Mouse (Mus musculus) small intestine, adult 2 months (tissue): ENCODE measurements around the gene Saysd1. TPM values are rescaled to one million over a fixed set of nuclear protein-coding genes. Genes with fewer than 3 reads are reported as not detected.

ENCODE experiments used
- H3K27ac ChIP-seq: fragments of 200-500 bp; 2 replicates; pipeline ENCODE4 v1.5.1; 2012; ENCODE audit warnings: low read depth, low read length, control low read depth, inconsistent platforms; ENCODE audit not compliant: insufficient read depth
- H3K27me3 ChIP-seq: fragments of 200-500 bp; 2 replicates; pipeline ENCODE4 v1.6.1; 2012; ENCODE audit warnings: mild to moderate bottlenecking, moderate library complexity, low read length, inconsistent platforms; ENCODE audit not compliant: control insufficient read depth, insufficient read depth
- H3K36me3 ChIP-seq: fragments of 200-500 bp; 2 replicates; pipeline ENCODE4 v1.6.1; 2012; ENCODE audit warnings: mild to moderate bottlenecking, low read length, control low read depth, inconsistent platforms; ENCODE audit not compliant: control insufficient read depth, insufficient read depth
- H3K4me1 ChIP-seq: fragments of 200-500 bp; 2 replicates; pipeline ENCODE4 v1.6.1; 2012; ENCODE audit warnings: low read length, inconsistent platforms, mixed read lengths; ENCODE audit not compliant: control insufficient read depth, insufficient read depth, insufficient read length
- H3K4me3 ChIP-seq: fragments of 200-500 bp; 2 replicates; pipeline ENCODE4 v1.5.1; 2012; ENCODE audit warnings: low read depth, mild to moderate bottlenecking, control low read depth, inconsistent platforms, low read length, moderate library complexity
- CTCF ChIP-seq: fragments of 200-500 bp; IDR thresholded peaks from 2 replicates; pipeline ENCODE4 v1.5.1; 2012; ENCODE audit warnings: low read depth, mild to moderate bottlenecking, control low read depth, inconsistent platforms, low read length, moderate library complexity, mixed read lengths; ENCODE audit not compliant: insufficient replicate concordance, insufficient read length; ENCODE audit errors: extremely low read depth
- POLR2A ChIP-seq: fragments of 200-500 bp; IDR thresholded peaks from 2 replicates; pipeline ENCODE4 v1.6.1; 2012; ENCODE audit warnings: low read depth, mild to moderate bottlenecking, control low read depth, inconsistent platforms, low read length, moderate library complexity
- WGBS: fragments of 180-500 bp; shearing (Covaris S2); methylation state at CpG from one replicate; pipeline ENCODE4 v1.1.7; 2018; 5-methylcytosine and 5-hydroxymethylcytosine counted together
- polyA plus RNA-seq: library from polyadenylated mRNA; depleted of rRNA; stranded (reverse); fragments of >200 nt; gene quantifications from 2 replicates; pipeline ENCODE4 v1.2.3, GENCODE M21; 2012

The Saysd1 gene
- polyA plus RNA-seq, 1 experiment, result 8.3 TPM

DNA sequence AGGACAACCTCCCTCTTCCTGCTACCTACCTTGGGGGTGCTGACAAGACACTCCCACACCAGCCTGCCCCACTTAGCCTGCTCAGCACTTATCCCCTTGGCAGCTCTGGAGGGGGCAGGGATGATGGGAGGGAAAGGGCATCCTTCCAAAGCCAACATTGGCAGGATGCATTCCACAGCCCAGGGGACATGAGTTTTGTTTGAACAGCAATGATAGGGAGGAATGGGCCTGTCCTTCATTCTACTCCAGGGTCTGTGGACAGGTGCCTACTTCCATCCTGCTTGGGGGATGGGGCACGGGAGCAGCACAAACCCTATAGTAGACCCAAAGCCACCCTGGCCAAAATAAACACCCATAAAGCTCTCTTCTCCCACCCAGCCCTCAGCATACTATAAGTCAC, 27.1 kb upstream of the Saysd1 start:
- H3K36me3 ChIP-seq, result peaks cover 19% of the 10 kb centered on the region
- H3K27ac ChIP-seq, result peak overlapping the region; percentile 95
- 23% methylated on average over 1 of the region's 1 CpGs for WGBS
- TF ChIP-seq POLR2A (no peak), CTCF (no peak)
- no peak overlapping the region for H3K4me3 ChIP-seq
- peaks cover 74% of the 10 kb centered on the region for H3K4me1 ChIP-seq
- H3K27me3 ChIP-seq, result no peaks in the 10 kb centered on the region

DNA sequence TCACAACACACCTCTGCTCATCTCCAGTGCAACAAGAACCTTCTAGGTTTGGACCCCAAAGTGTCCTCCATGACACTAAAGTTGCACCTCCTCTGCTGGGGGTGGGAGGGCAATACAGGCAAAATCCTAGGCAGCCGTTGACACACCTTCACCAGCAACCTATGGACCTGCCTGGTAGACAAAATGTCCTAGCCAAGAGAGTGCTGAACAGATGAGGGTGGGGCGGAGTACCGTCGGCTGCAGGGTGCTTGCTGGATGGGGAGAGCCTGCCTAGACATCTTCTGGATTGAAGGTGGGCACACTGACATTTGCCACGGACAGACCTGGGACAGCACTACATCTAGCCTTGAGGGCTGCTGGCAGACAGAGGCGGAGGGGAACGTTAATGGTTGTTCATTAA, 26.1 kb upstream of the Saysd1 start:
- TF ChIP-seq POLR2A (peak; percentile 69; the same call in 1 of the 2 replicates), CTCF (peak; percentile 10; the same call in 1 of the 2 replicates)
- H3K36me3 ChIP-seq, result peaks cover 17% of the 10 kb centered on the region
- H3K4me3 ChIP-seq, result peak overlapping the region; percentile 23
- H3K27ac ChIP-seq, result peak overlapping the region; percentile 95
- WGBS, result 23% methylated on average over 7 of the region's 7 CpGs
- no peaks in the 10 kb centered on the region for H3K27me3 ChIP-seq
- peaks cover 80% of the 10 kb centered on the region for H3K4me1 ChIP-seq

DNA sequence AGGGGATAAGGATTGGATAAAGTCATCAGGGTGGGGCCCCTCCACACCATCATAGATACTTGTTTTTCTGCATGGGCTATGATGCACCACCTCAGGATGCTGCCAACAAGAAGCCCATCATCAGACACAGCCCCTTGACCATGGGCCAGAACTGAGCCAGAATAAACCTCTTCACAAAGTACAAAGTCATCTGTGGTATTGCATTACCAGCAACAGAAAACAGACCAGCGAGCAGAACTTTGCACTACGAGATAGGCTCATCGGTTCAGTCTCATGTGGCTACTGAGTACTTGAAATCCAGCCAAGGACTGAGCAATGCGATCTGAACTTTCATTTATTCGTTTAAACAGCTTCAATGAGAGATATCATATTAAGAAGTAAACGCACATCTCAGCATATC, 24.4 kb upstream of the Saysd1 start:
- no peak for TF ChIP-seq POLR2A
- no peak for TF ChIP-seq CTCF
- H3K4me1 ChIP-seq, result peaks cover 79% of the 10 kb centered on the region
- peak overlapping the region; percentile 95 for H3K27ac ChIP-seq
- peaks cover 17% of the 10 kb centered on the region for H3K36me3 ChIP-seq
- H3K4me3 ChIP-seq, result no peak overlapping the region
- WGBS, result 14% methylated on average over 6 of the region's 6 CpGs
- H3K27me3 ChIP-seq, result no peaks in the 10 kb centered on the region

DNA sequence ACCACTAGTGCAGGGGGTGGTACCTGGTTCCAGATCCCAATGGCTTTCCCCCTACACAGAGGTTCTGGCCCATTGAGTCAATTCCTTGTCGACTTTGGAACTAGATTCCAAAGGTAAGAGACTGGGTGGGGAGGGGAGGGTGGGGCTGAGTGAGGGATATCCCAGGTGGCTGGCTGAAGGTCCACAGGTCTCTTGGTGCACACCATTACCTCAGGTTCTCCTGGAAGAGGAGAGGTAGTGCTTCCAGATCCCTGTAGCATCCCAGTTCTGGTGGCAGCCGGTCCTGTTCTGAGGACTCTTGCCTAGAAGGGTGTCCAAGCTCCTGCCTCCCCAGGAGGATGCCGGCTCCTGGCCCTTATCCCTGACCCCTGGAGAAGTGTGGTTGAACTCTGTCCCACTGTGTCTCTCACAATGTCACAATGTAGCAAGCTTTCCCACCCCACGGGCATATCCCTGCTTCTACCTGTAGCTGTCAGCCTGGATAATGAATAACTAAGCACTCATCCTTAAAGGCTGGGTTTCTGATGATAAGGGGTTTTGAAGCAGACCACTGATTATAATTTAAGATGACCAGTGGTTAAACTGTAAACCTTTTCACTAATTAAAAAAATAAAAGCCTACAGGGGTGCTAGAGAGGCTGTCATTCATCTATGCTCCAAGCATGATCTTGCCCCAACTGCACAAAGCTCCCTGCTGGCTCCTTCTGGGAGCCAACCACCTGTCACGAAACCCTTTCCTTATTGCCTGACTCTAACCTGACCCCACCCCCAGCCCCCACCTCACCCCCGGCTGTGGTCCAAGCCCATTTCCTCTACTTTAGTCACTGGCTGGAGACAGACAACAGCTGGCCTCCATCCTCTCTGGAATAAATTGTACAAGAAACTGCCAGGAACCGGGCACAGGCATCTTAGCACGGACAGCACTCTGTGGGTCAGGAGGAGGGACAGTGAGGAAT, 20.7 kb upstream of the Saysd1 start:
- Histone ChIP-seq H3K27ac (peak overlapping the region; percentile 78), H3K27me3 (no peaks in the 10 kb centered on the region), H3K4me1 (peaks cover 65% of the 10 kb centered on the region), H3K4me3 (peak overlapping the region; percentile 13; the same call in 1 of the 2 replicates), H3K36me3 (peaks cover 18% of the 10 kb centered on the region)
- WGBS, result 31% methylated on average over 8 of the region's 8 CpGs
- TF ChIP-seq POLR2A, result no peak
- TF ChIP-seq CTCF, result no peak

DNA sequence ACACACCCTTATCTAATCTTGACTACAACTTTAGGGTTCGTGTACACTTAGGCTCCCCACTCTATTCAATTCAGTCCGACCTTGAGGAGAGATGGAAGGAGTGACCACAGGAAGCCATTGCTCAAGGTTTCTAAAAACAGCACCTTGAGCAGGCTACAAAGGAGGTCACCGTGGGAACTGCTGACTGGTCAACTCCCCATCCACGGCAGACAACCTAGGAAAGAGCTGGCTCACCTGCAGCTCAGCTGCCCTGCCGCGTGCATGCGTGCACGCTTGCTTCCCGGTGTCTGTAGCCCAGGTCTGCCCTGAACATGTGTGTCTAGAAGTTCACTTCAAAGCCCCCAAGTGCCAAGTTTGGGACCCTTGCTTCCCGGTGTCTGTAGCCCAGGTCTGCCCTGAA, 19.3 kb upstream of the Saysd1 start:
- WGBS, result 71% methylated on average over 10 of the region's 10 CpGs
- H3K27me3 ChIP-seq, result no peaks in the 10 kb centered on the region
- H3K36me3 ChIP-seq, result peaks cover 14% of the 10 kb centered on the region
- H3K4me1 ChIP-seq, result peaks cover 55% of the 10 kb centered on the region
- H3K27ac ChIP-seq, result no peak overlapping the region
- H3K4me3 ChIP-seq, result no peak overlapping the region
- TF ChIP-seq POLR2A, result no peak
- TF ChIP-seq CTCF, result no peak

DNA sequence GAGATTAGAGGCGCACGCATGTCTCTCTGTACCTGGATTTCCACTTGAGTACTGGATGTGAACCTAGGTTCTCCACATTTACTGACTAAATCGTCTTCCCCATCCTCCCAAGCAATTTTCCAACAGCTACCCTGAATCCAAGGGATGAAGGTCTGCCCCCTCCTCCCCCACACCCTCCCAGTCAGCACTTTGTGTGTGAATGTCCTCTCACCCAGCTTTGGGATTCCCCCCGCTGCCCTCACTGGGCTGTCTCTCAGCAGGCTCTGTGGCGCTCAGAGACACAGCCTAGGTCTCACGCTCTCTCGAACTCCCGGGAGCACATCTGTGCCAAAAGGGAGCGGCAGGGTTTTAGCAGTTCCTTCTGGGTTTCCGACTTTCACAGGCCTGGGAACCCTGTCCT, 17.4 kb upstream of the Saysd1 start:
- WGBS, result 50% methylated on average over 10 of the region's 10 CpGs
- peaks cover 14% of the 10 kb centered on the region for H3K36me3 ChIP-seq
- peak overlapping the region; percentile 54 for H3K27ac ChIP-seq
- peaks cover 44% of the 10 kb centered on the region for H3K4me1 ChIP-seq
- no peaks in the 10 kb centered on the region for H3K27me3 ChIP-seq
- TF ChIP-seq CTCF (no peak), POLR2A (no peak)
- no peak overlapping the region for H3K4me3 ChIP-seq

DNA sequence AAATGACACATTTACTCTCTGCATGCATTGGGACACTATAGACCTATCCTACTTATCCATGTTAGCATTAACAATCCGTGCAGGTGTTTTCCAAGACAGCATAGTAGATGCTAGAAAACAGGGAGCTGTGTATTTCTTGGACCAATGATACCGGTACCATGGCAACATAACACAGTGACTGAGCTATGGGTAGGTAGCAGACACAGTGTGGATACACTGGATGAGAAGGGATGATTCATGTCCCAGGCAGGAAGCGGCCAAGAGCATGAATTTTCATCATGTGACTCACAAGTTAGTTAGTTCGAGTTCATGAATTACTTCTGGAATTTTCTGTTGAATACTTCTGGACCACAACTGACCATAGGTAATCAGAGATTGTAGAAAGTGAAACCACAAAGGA, 16.6 kb upstream of the Saysd1 start:
- peak overlapping the region; percentile 54; the same call in 1 of the 2 replicates for H3K27ac ChIP-seq
- no peaks in the 10 kb centered on the region for H3K27me3 ChIP-seq
- peaks cover 14% of the 10 kb centered on the region for H3K36me3 ChIP-seq
- peaks cover 41% of the 10 kb centered on the region for H3K4me1 ChIP-seq
- TF ChIP-seq POLR2A, result no peak
- TF ChIP-seq CTCF, result no peak
- WGBS, result 64% methylated on average over 4 of the region's 4 CpGs
- H3K4me3 ChIP-seq, result no peak overlapping the region
